Mouse (Mus musculus) midbrain, embryonic 13.5 days (tissue): ENCODE data around the gene Sec24a. TPM values are rescaled to one million over a fixed set of nuclear protein-coding genes. Genes with fewer than 3 reads are reported as not detected.

Experiments
- ATAC-seq: fragments of 200-750 bp; cut with Nextera tagmentation; 2 replicates; pipeline ENCODE4 v1.8.0; 2017; ENCODE audit warnings: mild to moderate bottlenecking, moderate TSS enrichment, moderate library complexity
- H3K27ac ChIP-seq: fragments of 300-500 bp; sonication (generic); 2 replicates; pipeline ENCODE4 v1.5.1; 2015; ENCODE audit warnings: inconsistent platforms, mild to moderate bottlenecking, moderate library complexity
- H3K27me3 ChIP-seq: fragments of 300-500 bp; sonication (generic); 2 replicates; pipeline ENCODE4 v1.6.1; 2015; ENCODE audit warnings: mild to moderate bottlenecking, inconsistent platforms
- H3K36me3 ChIP-seq: fragments of 300-500 bp; sonication (generic); 2 replicates; pipeline ENCODE4 v1.6.1; 2015; ENCODE audit warnings: mild to moderate bottlenecking, inconsistent platforms
- H3K4me1 ChIP-seq: fragments of 300-500 bp; sonication (generic); replicated peaks from 2 replicates; pipeline ENCODE4 v1.6.1; 2015; ENCODE audit warnings: inconsistent platforms
- H3K4me2 ChIP-seq: fragments of 300-500 bp; sonication (generic); replicated peaks from 2 replicates; pipeline ENCODE4 v1.6.1; 2015; ENCODE audit warnings: moderate library complexity, mild to moderate bottlenecking, inconsistent platforms
- H3K4me3 ChIP-seq: fragments of 300-500 bp; sonication (generic); replicated peaks from 2 replicates; pipeline ENCODE4 v1.5.1; 2015; ENCODE audit warnings: mild to moderate bottlenecking, inconsistent platforms
- H3K9ac ChIP-seq: fragments of 300-500 bp; sonication (generic); replicated peaks from 2 replicates; pipeline ENCODE4 v1.6.1; 2015; ENCODE audit warnings: mild to moderate bottlenecking, inconsistent platforms
- H3K9me3 ChIP-seq: fragments of 300-500 bp; sonication (generic); 2 replicates; pipeline ENCODE4 v1.6.1; 2016; ENCODE audit warnings: mild to moderate bottlenecking, inconsistent platforms
- WGBS: fragments of 180-500 bp; shearing (Covaris S2); methylation state at CpG from one replicate; pipeline ENCODE4 v1.1.7; 2015; 5-methylcytosine and 5-hydroxymethylcytosine counted together
- polyA plus RNA-seq: library from polyadenylated mRNA; unstranded; fragments of >200 nt; fragmentation: Nextera tagmentation; extraction: Ambion mirVana; gene quantifications from 2 replicates; pipeline ENCODE4 v1.2.1, GENCODE M21; 2015

Sec24a gene
- polyA plus RNA-seq, 1 experiment from 2014 or later, result 13.8 TPM

GRCm38 (mm10) chr11:51650691-51651515 lies 112.5 kb downstream of the Sec24a start, which contains the start of the genes N4bp3 and D930048N14Rik:
Gene N4bp3 (minus strand): TSS chr11:51650842.
Gene D930048N14Rik (plus strand): TSS chr11:51650954.
- H3K9ac ChIP-seq, result peak within 1 kb of the TSS; percentile 67
- H3K4me2 ChIP-seq, result peak within 1 kb of the TSS; percentile 90
- H3K4me3 ChIP-seq, result peak within 1 kb of the TSS; percentile 58
- under 1% methylated on average over 70 of the region's 70 CpGs for WGBS
- no peaks in the 10 kb centered on the region for H3K9me3 ChIP-seq
- peaks cover 31% of the 10 kb centered on the region for H3K4me1 ChIP-seq
- peaks cover 24% of the 10 kb centered on the region for H3K27me3 ChIP-seq
- no peaks in the 10 kb centered on the region for H3K36me3 ChIP-seq
- no peak within 1 kb of the TSS for H3K27ac ChIP-seq
- peak; percentile 78 for ATAC-seq

GRCm38 (mm10) chr11:51650261-51650660 lies 113.2 kb downstream of the Sec24a start:
- Histone ChIP-seq H3K4me3 (peak overlapping the region; percentile 58), H3K9me3 (no peaks in the 10 kb centered on the region), H3K36me3 (no peaks in the 10 kb centered on the region), H3K4me1 (peaks cover 31% of the 10 kb centered on the region), H3K27me3 (peaks cover 24% of the 10 kb centered on the region), H3K27ac (no peak overlapping the region), H3K4me2 (peak overlapping the region; percentile 90), H3K9ac (peak overlapping the region; percentile 67)
- WGBS, result 1% methylated on average over 30 of the region's 30 CpGs
- no peak for ATAC-seq

GRCm38 (mm10) chr11:51649889-51650199 lies 113.6 kb downstream of the Sec24a start:
- Histone ChIP-seq H3K4me2 (peak overlapping the region; percentile 90), H3K9ac (peak overlapping the region; percentile 67; the same call in 1 of the 2 replicates), H3K27ac (no peak overlapping the region), H3K4me3 (peak overlapping the region; percentile 58), H3K27me3 (peaks cover 24% of the 10 kb centered on the region), H3K9me3 (no peaks in the 10 kb centered on the region), H3K36me3 (no peaks in the 10 kb centered on the region), H3K4me1 (peaks cover 31% of the 10 kb centered on the region)
- ATAC-seq, result no peak
- 5% methylated on average over 7 of the region's 7 CpGs for WGBS

GRCm38 (mm10) chr11:51649111-51649888 lies 114.1 kb downstream of the Sec24a start:
- Histone ChIP-seq H3K9me3 (no peaks in the 10 kb centered on the region), H3K27ac (no peak overlapping the region; the same call in 1 of the 2 replicates), H3K4me3 (peak overlapping the region; percentile 58), H3K4me2 (peak overlapping the region; percentile 90), H3K4me1 (peaks cover 31% of the 10 kb centered on the region), H3K36me3 (no peaks in the 10 kb centered on the region), H3K27me3 (peaks cover 24% of the 10 kb centered on the region), H3K9ac (peak overlapping the region; percentile 67; the same call in 1 of the 2 replicates)
- peak; percentile 22; the same call in 1 of the 2 replicates for ATAC-seq
- WGBS, result 20% methylated on average over 11 of the region's 11 CpGs

GRCm38 (mm10) chr11:51648566-51648965 lies 114.9 kb downstream of the Sec24a start:
- peak; percentile 40 for ATAC-seq
- Histone ChIP-seq H3K4me1 (peaks cover 31% of the 10 kb centered on the region), H3K9ac (no peak overlapping the region), H3K9me3 (no peaks in the 10 kb centered on the region), H3K27me3 (peaks cover 24% of the 10 kb centered on the region), H3K4me3 (no peak overlapping the region), H3K4me2 (peak overlapping the region; percentile 9; the same call in 1 of the 2 replicates), H3K27ac (no peak overlapping the region; the same call in 1 of the 2 replicates), H3K36me3 (no peaks in the 10 kb centered on the region)
- WGBS, result 4% methylated on average over 3 of the region's 3 CpGs

- 0 out of 2 replicates have a peak overlapping the region, but pooled peaks have one; percentile 26 for H3K27ac ChIP-seq
- peaks cover 31% of the 10 kb centered on the region for H3K4me1 ChIP-seq
- WGBS, result 81% methylated on average over 15 of the region's 15 CpGs
- no peaks in the 10 kb centered on the region for H3K36me3 ChIP-seq
- no peak overlapping the region for H3K9ac ChIP-seq
- no peak for ATAC-seq
- H3K4me3 ChIP-seq, result no peak overlapping the region
- H3K4me2 ChIP-seq, result no peak overlapping the region
- H3K9me3 ChIP-seq, result no peaks in the 10 kb centered on the region
- peaks cover 24% of the 10 kb centered on the region for H3K27me3 ChIP-seq
These were observed 116.4 kb downstream of the Sec24a start for GRCm38 (mm10) chr11:51646751-51647667.

GRCm38 (mm10) chr11:51646245-51646644 lies 117.2 kb downstream of the Sec24a start:
- 88% methylated on average over 7 of the region's 7 CpGs for WGBS
- Histone ChIP-seq H3K27me3 (peaks cover 22% of the 10 kb centered on the region), H3K36me3 (no peaks in the 10 kb centered on the region), H3K4me1 (peaks cover 31% of the 10 kb centered on the region), H3K4me2 (no peak overlapping the region), H3K4me3 (no peak overlapping the region), H3K9me3 (no peaks in the 10 kb centered on the region), H3K27ac (no peak overlapping the region), H3K9ac (no peak overlapping the region)
- no peak for ATAC-seq

- no peak overlapping the region for H3K4me3 ChIP-seq
- no peak overlapping the region for H3K4me2 ChIP-seq
- H3K4me1 ChIP-seq, result peaks cover 22% of the 10 kb centered on the region
- H3K36me3 ChIP-seq, result no peaks in the 10 kb centered on the region
- no peak for ATAC-seq
- WGBS, result 92% methylated on average over 13 of the region's 13 CpGs
- H3K9ac ChIP-seq, result no peak overlapping the region
- no peaks in the 10 kb centered on the region for H3K9me3 ChIP-seq
- H3K27me3 ChIP-seq, result peaks cover 15% of the 10 kb centered on the region
- no peak overlapping the region for H3K27ac ChIP-seq
These were observed 118.1 kb downstream of the Sec24a start for GRCm38 (mm10) chr11:51645293-51645692.

GRCm38 (mm10) chr11:51644217-51644616 lies 119.2 kb downstream of the Sec24a start:
- no peak overlapping the region; the same call in 1 of the 2 replicates for H3K9ac ChIP-seq
- 74% methylated on average over 16 of the region's 16 CpGs for WGBS

GRCm38 (mm10) chr11:51643761-51644160 lies 119.7 kb downstream of the Sec24a start:
- no peak for ATAC-seq
- Histone ChIP-seq H3K4me1 (peaks cover 7% of the 10 kb centered on the region), H3K4me2 (no peak overlapping the region), H3K36me3 (no peaks in the 10 kb centered on the region), H3K27me3 (no peaks in the 10 kb centered on the region), H3K4me3 (no peak overlapping the region), H3K27ac (no peak overlapping the region), H3K9me3 (no peaks in the 10 kb centered on the region), H3K9ac (no peak overlapping the region; the same call in 1 of the 2 replicates)
- WGBS, result 60% methylated on average over 15 of the region's 15 CpGs

More at GRCm38 (mm10) chr11:51644217-51644616, 119.2 kb downstream of the Sec24a start:
- no peak overlapping the region for H3K27ac ChIP-seq
- H3K4me2 ChIP-seq, result no peak overlapping the region
- no peak overlapping the region for H3K4me3 ChIP-seq
- no peak for ATAC-seq
- H3K4me1 ChIP-seq, result peaks cover 11% of the 10 kb centered on the region
- peaks cover 4% of the 10 kb centered on the region; the same call in 1 of the 2 replicates for H3K27me3 ChIP-seq
- H3K9me3 ChIP-seq, result no peaks in the 10 kb centered on the region
- no peaks in the 10 kb centered on the region for H3K36me3 ChIP-seq

GRCm38 (mm10) chr11:51643202-51643601 lies 120.2 kb downstream of the Sec24a start:
- Histone ChIP-seq H3K36me3 (no peaks in the 10 kb centered on the region), H3K4me1 (peaks cover 2% of the 10 kb centered on the region), H3K27me3 (peaks cover 3% of the 10 kb centered on the region; the same call in 1 of the 2 replicates), H3K27ac (no peak overlapping the region), H3K9me3 (no peaks in the 10 kb centered on the region), H3K4me3 (no peak overlapping the region), H3K4me2 (no peak overlapping the region), H3K9ac (no peak overlapping the region)
- 84% methylated on average over 9 of the region's 9 CpGs for WGBS
- no peak for ATAC-seq
